Mouse (Mus musculus): ENCODE measurements at regions not wholly inside any gene's neighbourhood (a gene's known extent, or its start where the extent isn't known, plus 50 kb on each side); places are given as distances from the start of the nearest gene placed in this dataset.

DNA sequence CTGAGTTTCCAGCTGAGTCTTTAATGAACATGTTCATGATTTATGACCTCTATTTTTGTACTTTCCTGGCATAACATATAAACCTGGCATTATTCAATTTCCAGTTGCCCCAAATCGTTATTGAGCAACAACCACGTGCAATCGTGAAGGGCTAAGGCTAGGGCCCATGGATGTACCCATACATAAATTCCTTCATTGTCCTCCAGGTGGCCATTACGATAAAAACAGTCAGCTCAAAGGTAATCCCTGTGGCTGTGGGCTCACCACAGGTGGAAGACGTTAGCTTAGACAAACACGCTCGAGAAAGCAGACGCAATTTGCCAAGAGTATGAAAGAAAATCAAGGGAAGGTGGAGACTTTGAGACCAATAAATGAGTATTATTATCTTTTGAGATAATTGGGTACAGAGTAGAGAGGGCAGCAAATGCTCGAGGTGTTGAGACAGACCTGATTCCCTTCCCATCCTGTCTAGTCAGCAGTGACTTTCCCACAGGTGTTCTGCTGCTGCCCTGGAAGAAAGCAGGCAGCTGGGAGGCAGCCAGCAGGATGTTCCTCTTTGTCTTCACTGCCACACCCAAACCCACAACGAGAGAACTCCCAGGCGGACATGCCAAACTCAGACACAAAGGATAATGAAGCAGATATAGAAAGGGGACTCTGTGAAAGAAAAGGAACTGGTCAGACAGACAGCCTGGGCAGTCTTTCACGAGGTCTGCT lies 2205.4 kb upstream of the Gm7489 start:
- Histone ChIP-seq H3K27ac (ENCODE audit: low read depth, low read length) (no peak overlapping the region), H3K4me2 (replicated peaks; ENCODE audit: low read depth) (no peak overlapping the region), H3K9ac (ENCODE audit: low read depth, low read length) (no peak overlapping the region), H3K4me1 (replicated peaks; ENCODE audit: control insufficient read depth, insufficient read depth, low read length) (no peaks in the 10 kb centered on the region), H3K4me3 (ENCODE audit: low read depth, low read length) (no peak overlapping the region), H3K36me3 (ENCODE audit: control insufficient read depth, insufficient read depth) (no peaks in the 10 kb centered on the region), H3K9me3 (ENCODE audit: control insufficient read depth) (no peaks in the 10 kb centered on the region), H3K27me3 (replicated peaks; ENCODE audit: control insufficient read depth, insufficient read depth, low read length) (no peaks in the 10 kb centered on the region)
- WGBS: 37% methylated on average over 12 of the region's 12 CpGs
- peak; percentile 55 for TF ChIP-seq CTCF (IDR thresholded peaks at IDR 0.05; ENCODE audit: low read depth)
- ATAC-seq: peak; percentile 94

DNA sequence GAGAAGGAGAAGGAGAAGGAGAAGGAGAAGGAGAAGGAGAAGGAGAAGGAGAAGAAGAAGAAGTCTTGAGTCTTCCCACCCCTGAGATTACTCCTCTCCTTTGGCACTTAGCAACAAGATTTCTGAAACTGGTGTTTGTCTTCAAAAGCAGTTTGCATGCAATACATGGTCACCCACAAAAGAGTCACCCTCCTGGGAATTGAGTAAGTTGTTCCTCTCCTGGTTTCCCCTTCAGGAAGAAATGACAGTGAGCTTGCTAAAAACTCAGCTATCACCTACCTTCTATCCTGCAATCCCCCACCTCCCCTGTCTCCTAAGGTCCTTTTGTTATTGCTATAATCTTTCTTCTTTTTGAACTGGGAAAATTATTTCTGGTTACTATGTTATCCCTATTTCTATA lies 2204.2 kb upstream of the Gm7489 start:
- Histone ChIP-seq H3K27ac (ENCODE audit: low read depth, low read length) (no peak overlapping the region), H3K4me2 (replicated peaks; ENCODE audit: low read depth) (no peak overlapping the region), H3K27me3 (replicated peaks; ENCODE audit: control insufficient read depth, insufficient read depth, low read length) (no peaks in the 10 kb centered on the region), H3K4me3 (ENCODE audit: low read depth, low read length) (no peak overlapping the region), H3K4me1 (replicated peaks; ENCODE audit: control insufficient read depth, insufficient read depth, low read length) (no peaks in the 10 kb centered on the region), H3K36me3 (ENCODE audit: control insufficient read depth, insufficient read depth) (no peaks in the 10 kb centered on the region), H3K9me3 (ENCODE audit: control insufficient read depth) (no peaks in the 10 kb centered on the region), H3K9ac (ENCODE audit: low read depth, low read length) (no peak overlapping the region)
- no peak for TF ChIP-seq CTCF (IDR thresholded peaks at IDR 0.05; ENCODE audit: low read depth)
- ATAC-seq: no peak

DNA sequence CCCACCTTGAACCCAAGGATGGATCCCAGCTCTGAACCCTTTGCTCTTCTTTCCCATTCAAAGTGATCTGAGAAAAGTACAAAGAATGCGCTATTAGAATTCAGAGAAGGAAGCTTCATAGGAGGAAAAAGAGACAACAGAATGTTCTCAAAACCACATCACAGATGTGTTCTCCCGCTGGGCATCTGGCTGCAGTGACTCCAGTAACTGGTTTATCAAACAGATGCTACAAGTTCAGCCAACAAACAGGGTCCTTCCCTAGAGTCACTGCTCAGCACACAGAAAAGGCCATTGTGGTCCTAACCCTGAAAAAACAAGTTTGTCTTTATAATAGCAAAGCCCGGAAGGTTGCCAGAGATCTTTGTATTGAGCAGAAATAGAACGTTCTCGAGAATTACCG lies 2203.5 kb upstream of the Gm7489 start:
- Histone ChIP-seq H3K27ac (ENCODE audit: low read depth, low read length) (no peak overlapping the region), H3K36me3 (ENCODE audit: control insufficient read depth, insufficient read depth) (no peaks in the 10 kb centered on the region), H3K27me3 (replicated peaks; ENCODE audit: control insufficient read depth, insufficient read depth, low read length) (no peaks in the 10 kb centered on the region), H3K9me3 (ENCODE audit: control insufficient read depth) (no peaks in the 10 kb centered on the region), H3K9ac (ENCODE audit: low read depth, low read length) (no peak overlapping the region), H3K4me2 (replicated peaks; ENCODE audit: low read depth) (no peak overlapping the region), H3K4me3 (ENCODE audit: low read depth, low read length) (no peak overlapping the region), H3K4me1 (replicated peaks; ENCODE audit: control insufficient read depth, insufficient read depth, low read length) (no peaks in the 10 kb centered on the region)
- ATAC-seq: no peak
- TF ChIP-seq CTCF (IDR thresholded peaks at IDR 0.05; ENCODE audit: low read depth): no peak
- WGBS: 88% methylated on average over 6 of the region's 6 CpGs

DNA sequence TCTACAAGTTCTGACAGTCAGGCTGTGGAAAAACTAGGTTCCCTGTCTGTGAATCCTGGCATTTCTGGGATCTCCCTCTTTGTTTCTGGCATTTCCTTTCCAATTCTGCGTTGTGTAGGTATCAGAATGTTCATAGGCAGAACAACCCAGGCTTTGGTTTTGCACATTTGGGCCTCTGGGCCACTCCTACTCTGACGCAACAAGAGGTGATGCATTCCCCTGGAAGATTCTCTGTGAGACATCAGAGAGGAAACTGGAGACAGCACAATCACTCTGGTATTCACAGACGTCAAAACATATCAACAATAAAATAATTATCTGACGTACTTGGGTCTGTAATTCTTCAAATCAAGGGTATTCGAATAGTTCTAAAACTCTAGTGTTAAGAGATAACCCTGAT lies 2202.4 kb upstream of the Gm7489 start:
- WGBS: 65% methylated on average over 5 of the region's 5 CpGs

DNA sequence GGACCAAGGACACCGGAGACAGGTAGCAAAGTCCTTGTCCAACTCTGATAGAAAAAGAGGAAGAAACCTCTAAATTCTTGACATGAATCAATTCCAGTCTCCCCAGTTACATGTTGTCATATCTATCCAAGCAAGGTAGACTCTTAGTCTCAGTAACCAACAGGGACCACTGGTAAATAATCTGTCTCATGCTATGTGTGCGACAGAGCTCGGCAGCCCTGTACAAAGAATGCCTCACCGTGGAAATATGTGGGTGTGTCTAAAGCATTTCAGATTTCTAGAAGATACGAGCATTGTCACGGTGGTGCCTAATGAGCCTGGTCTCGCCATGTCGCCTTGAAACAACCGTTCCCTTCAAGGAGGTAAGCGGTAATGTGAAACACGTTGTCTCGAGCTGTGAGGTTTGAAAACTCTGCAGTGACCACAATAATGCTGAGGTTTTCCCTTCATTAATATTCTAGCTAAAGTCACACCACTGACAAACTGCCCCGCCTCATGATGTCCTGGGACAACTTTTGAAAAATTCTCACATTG lies 2197.6 kb upstream of the Gm7489 start:
- no peak for ATAC-seq
- no peak for TF ChIP-seq CTCF (IDR thresholded peaks at IDR 0.05; ENCODE audit: low read depth)
- Histone ChIP-seq H3K9ac (ENCODE audit: low read depth, low read length) (no peak overlapping the region), H3K4me2 (replicated peaks; ENCODE audit: low read depth) (no peak overlapping the region), H3K4me1 (replicated peaks; ENCODE audit: control insufficient read depth, insufficient read depth, low read length) (no peaks in the 10 kb centered on the region), H3K27ac (ENCODE audit: low read depth, low read length) (no peak overlapping the region), H3K4me3 (ENCODE audit: low read depth, low read length) (no peak overlapping the region), H3K9me3 (ENCODE audit: control insufficient read depth) (no peaks in the 10 kb centered on the region), H3K27me3 (replicated peaks; ENCODE audit: control insufficient read depth, insufficient read depth, low read length) (no peaks in the 10 kb centered on the region), H3K36me3 (ENCODE audit: control insufficient read depth, insufficient read depth) (no peaks in the 10 kb centered on the region)
- WGBS: 77% methylated on average over 13 of the region's 13 CpGs

More for the DNA sequence above, 2202.4 kb upstream of the Gm7489 start:
- Histone ChIP-seq H3K36me3 (ENCODE audit: control insufficient read depth, insufficient read depth) (no peaks in the 10 kb centered on the region), H3K27ac (ENCODE audit: low read depth, low read length) (no peak overlapping the region), H3K27me3 (replicated peaks; ENCODE audit: control insufficient read depth, insufficient read depth, low read length) (no peaks in the 10 kb centered on the region), H3K4me2 (replicated peaks; ENCODE audit: low read depth) (no peak overlapping the region), H3K4me1 (replicated peaks; ENCODE audit: control insufficient read depth, insufficient read depth, low read length) (no peaks in the 10 kb centered on the region), H3K4me3 (ENCODE audit: low read depth, low read length) (no peak overlapping the region), H3K9me3 (ENCODE audit: control insufficient read depth) (no peaks in the 10 kb centered on the region), H3K9ac (ENCODE audit: low read depth, low read length) (no peak overlapping the region)
- no peak for ATAC-seq
- TF ChIP-seq CTCF (IDR thresholded peaks at IDR 0.05; ENCODE audit: low read depth): no peak

DNA sequence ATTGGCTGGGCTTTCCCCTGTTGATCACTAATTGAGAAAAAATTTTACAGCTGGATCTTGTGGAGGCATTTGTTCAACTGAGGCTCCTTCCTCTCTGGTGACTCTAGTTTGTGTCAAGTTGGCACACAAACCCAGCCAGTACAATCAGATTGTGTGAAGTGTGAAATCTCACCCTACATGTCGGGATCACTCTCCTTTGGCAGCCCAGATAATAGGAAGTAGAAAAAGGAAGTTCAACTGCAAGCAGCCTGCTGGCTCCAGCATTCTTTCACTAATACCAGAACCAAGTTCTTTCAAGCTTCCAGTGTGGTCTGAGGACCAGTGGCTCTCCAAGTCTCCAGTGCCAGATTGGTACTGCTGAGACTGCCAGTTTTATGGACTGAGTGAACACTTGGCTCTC lies 2195.2 kb upstream of the Gm7489 start:
- Histone ChIP-seq H3K4me2 (replicated peaks; ENCODE audit: low read depth) (no peak overlapping the region), H3K36me3 (ENCODE audit: control insufficient read depth, insufficient read depth) (no peaks in the 10 kb centered on the region), H3K27me3 (replicated peaks; ENCODE audit: control insufficient read depth, insufficient read depth, low read length) (no peaks in the 10 kb centered on the region), H3K27ac (ENCODE audit: low read depth, low read length) (no peak overlapping the region), H3K4me3 (ENCODE audit: low read depth, low read length) (no peak overlapping the region), H3K9ac (ENCODE audit: low read depth, low read length) (no peak overlapping the region), H3K4me1 (replicated peaks; ENCODE audit: control insufficient read depth, insufficient read depth, low read length) (no peaks in the 10 kb centered on the region), H3K9me3 (ENCODE audit: control insufficient read depth) (no peaks in the 10 kb centered on the region)
- ATAC-seq: no peak
- TF ChIP-seq CTCF (IDR thresholded peaks at IDR 0.05; ENCODE audit: low read depth): no peak
- WGBS: 61% methylated on average over 1 of the region's 1 CpGs
